Mouse (Mus musculus) G1E (cell line): ENCODE results near the gene BC055324.
"Not testable (repeated sequence)": the region's sequence is repeated elsewhere in the genome, so short reads cannot be mapped to it uniquely, and the experiment has no call there.

Source experiments
- CTCF ChIP-seq: IDR thresholded peaks from 2 replicates; pipeline ENCODE4 v1.5.1; 2012; ENCODE audit warnings: low read depth, low read length, inconsistent platforms, mixed read lengths
- GATA1 ChIP-seq: IDR thresholded peaks from 2 replicates; pipeline ENCODE4 v1.6.1; 2012; ENCODE audit warnings: borderline replicate concordance, low read length, inconsistent platforms, mixed read lengths
- POLR2AphosphoS5 ChIP-seq: IDR thresholded peaks from 2 replicates; pipeline ENCODE4 v1.6.1; 2012; ENCODE audit warnings: low read depth, low read length, inconsistent platforms; ENCODE audit not compliant: insufficient replicate concordance
- TAL1 ChIP-seq: conservative IDR thresholded peaks from 2 replicates; pipeline ENCODE4 v1.6.1; 2012; ENCODE audit warnings: low read depth, low read length, inconsistent platforms, mixed read lengths

DNA sequence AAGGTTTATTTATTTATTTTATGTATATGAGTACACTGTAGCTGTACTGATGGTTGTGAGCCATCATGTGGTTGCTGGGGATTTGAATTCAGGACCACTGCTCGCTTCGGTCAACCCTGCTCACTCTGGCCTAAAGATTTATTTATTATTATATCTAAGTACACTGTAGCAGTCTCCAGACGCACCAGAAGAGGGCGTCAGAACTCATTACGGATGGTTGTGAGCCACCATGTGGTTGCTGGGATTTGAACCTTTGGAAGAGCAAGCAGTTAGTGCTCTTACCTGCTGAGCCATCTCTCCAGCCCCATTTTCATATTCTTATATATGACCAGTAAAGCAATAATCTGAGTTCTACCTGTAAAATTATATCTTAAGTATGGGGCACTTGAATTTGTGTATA lies 27.5 kb upstream of the BC055324 start:
- TF ChIP-seq CTCF, TAL1, POLR2AphosphoS5, GATA1: not testable (repeated sequence)
